Mouse (Mus musculus) olfactory bulb, adult 2 months (tissue): ENCODE results near the gene Ech1. TPM values are rescaled to one million over a fixed set of nuclear protein-coding genes. Genes with fewer than 3 reads are reported as not detected.
A peak's percentile ranks its signal among the peaks of the same experiment; 100 is the strongest.

ENCODE experiments used
- H3K27ac ChIP-seq: fragments of 200-500 bp; 2 replicates; pipeline ENCODE4 v1.5.1; 2012; ENCODE audit warnings: low read depth, low read length; ENCODE audit not compliant: insufficient read depth
- H3K4me1 ChIP-seq: fragments of 200-500 bp; 2 replicates; pipeline ENCODE4 v1.6.1; 2012; ENCODE audit warnings: low read length; ENCODE audit not compliant: control insufficient read depth, insufficient read depth
- H3K4me3 ChIP-seq: fragments of 200-500 bp; 2 replicates; pipeline ENCODE4 v1.5.1; 2012; ENCODE audit warnings: mild to moderate bottlenecking, low read depth, low read length, moderate library complexity; ENCODE audit not compliant: insufficient read depth
- CTCF ChIP-seq: fragments of 200-500 bp; IDR thresholded peaks from 2 replicates; pipeline ENCODE4 v1.5.1; 2012; ENCODE audit warnings: low read depth, mild to moderate bottlenecking, low read length, moderate library complexity; ENCODE audit not compliant: insufficient read depth
- POLR2A ChIP-seq: fragments of 200-500 bp; IDR thresholded peaks from 2 replicates; pipeline ENCODE4 v1.6.1; 2012; ENCODE audit warnings: mild to moderate bottlenecking, low read depth, low read length, moderate library complexity; ENCODE audit not compliant: insufficient read depth
- WGBS: fragments of 180-500 bp; shearing (Covaris S2); methylation state at CpG from one replicate; pipeline ENCODE4 v1.1.7; 2018; 5-methylcytosine and 5-hydroxymethylcytosine counted together
- polyA plus RNA-seq: library from polyadenylated mRNA; stranded (reverse); fragments of >200 nt; gene quantifications from 2 replicates; pipeline ENCODE4 v1.2.4, GENCODE M21; 2012; ENCODE audit warnings: low replicate concordance; ENCODE audit not compliant: missing spikeins, insufficient read depth, insufficient read length

Ech1 gene
- polyA plus RNA-seq, 1 experiment = not detected

DNA sequence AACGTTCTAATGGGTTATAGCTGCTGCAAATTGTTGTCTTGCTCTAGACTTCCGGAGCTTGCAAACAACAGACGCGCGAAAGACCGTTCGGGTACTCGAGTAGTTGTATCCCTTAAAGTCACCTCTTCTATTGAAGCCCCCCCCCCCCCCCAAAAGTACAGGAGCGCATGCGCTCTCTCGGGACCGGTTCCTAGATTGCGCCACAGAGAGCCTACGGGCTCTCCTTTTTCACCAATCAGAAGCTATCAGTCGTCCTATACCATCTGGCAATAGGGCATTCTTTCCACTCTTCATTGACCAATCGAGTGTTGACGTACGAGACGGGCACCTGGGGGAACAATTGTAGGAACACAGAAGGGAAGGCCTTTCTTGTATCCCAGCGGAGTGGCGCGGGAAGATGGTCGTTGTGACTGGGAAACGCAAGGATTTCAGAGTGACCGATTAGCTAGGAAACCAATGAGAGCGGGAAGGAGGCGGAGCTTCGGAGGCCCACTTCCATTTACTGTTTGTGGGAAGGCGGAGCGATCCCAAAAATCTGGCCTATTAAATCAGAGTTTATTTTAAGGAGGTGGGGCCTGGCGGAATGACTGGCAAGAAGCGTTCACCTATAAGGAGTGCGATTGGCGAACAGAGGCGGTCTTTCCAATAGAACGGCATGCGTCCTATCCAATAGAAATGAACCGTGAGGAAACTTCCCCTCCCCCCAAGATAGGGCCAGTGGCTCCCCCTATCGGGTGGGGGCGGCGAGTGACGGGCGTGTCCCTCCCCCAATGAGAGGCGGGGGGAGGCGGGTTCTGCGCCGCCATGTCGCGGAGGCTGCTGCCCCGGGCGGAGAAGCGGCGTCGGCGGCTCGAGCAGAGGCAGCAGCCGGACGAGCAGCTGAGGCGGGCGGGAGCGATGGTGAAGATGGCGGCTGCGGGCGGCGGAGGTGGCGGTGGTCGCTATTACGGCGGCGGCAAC lies 14.6 kb upstream of the Ech1 start:
- H3K4me1 ChIP-seq = peaks cover 28% of the 10 kb centered on the region
- TF ChIP-seq CTCF = no peak
- peak; percentile 78 for TF ChIP-seq POLR2A
- H3K4me3 ChIP-seq = peak overlapping the region; percentile 93
- H3K27ac ChIP-seq = peak overlapping the region; percentile 97
- under 1% methylated on average over 70 of the region's 70 CpGs for WGBS

DNA sequence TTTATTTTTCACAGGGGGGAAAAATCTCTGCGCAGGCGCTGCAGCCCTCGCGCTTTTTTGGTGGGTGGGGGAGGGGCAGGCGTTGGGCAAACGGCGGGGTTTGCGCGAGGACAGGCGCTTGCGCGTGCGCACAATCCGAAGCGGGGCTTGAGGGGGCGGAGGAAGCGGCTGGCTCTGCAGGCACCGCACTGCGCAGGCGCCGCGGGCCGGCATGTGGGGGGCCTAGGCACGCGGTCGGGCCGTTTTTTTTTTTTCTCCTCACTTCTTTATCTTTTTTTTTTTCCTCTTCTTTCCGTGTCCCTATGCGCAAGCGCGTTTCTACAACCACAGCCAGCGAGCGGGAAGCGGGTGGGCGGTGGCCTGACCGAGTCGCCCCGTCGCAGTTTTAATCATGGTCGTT lies 13.8 kb upstream of the Ech1 start:
- under 1% methylated on average over 39 of the region's 40 CpGs for WGBS
- TF ChIP-seq POLR2A (no peak), CTCF (no peak)
- H3K27ac ChIP-seq = peak overlapping the region; percentile 97; the same call in 1 of the 2 replicates
- H3K4me3 ChIP-seq = peak overlapping the region; percentile 93
- peaks cover 36% of the 10 kb centered on the region for H3K4me1 ChIP-seq

- H3K27ac ChIP-seq = no peak overlapping the region
- WGBS = under 1% methylated on average over 7 of the region's 7 CpGs
- peaks cover 41% of the 10 kb centered on the region for H3K4me1 ChIP-seq
- TF ChIP-seq CTCF (no peak), POLR2A (no peak)
- H3K4me3 ChIP-seq = peak overlapping the region; percentile 93
Measured at GRCm38 (mm10) chr7:28811640-28812275, 13.3 kb upstream of the Ech1 start.

- H3K4me1 ChIP-seq = peaks cover 43% of the 10 kb centered on the region
- H3K27ac ChIP-seq = peak overlapping the region; percentile 23; the same call in 1 of the 2 replicates
- WGBS = 20% methylated on average over 4 of the region's 4 CpGs
- no peak for TF ChIP-seq POLR2A
- TF ChIP-seq CTCF = no peak
- peak overlapping the region; percentile 32 for H3K4me3 ChIP-seq
Measured at GRCm38 (mm10) chr7:28812436-28812835, 12.6 kb upstream of the Ech1 start.

GRCm38 (mm10) chr7:28812949-28813348 lies 12.1 kb upstream of the Ech1 start:
- TF ChIP-seq CTCF = no peak
- no peak for TF ChIP-seq POLR2A
- Histone ChIP-seq H3K4me3 (no peak overlapping the region; the same call in 1 of the 2 replicates), H3K4me1 (peaks cover 39% of the 10 kb centered on the region), H3K27ac (no peak overlapping the region; the same call in 1 of the 2 replicates)
- WGBS = 46% methylated on average over 5 of the region's 5 CpGs

- no peak overlapping the region for H3K27ac ChIP-seq
- TF ChIP-seq POLR2A (no peak), CTCF (no peak)
Measured at GRCm38 (mm10) chr7:28814306-28815034, 10.5 kb upstream of the Ech1 start.

GRCm38 (mm10) chr7:28815230-28815629 lies 9.8 kb upstream of the Ech1 start:
- Histone ChIP-seq H3K27ac (no peak overlapping the region), H3K4me1 (peaks cover 46% of the 10 kb centered on the region), H3K4me3 (no peak overlapping the region)
- whole genome bisulfite sequencing = 86% methylated on average over 9 of the region's 9 CpGs
- TF ChIP-seq POLR2A = no peak
- TF ChIP-seq CTCF = no peak

More at GRCm38 (mm10) chr7:28814306-28815034, 10.5 kb upstream of the Ech1 start:
- Histone ChIP-seq H3K4me3 (no peak overlapping the region), H3K4me1 (peaks cover 41% of the 10 kb centered on the region)
- 79% methylated on average over 5 of the region's 5 CpGs for WGBS

DNA sequence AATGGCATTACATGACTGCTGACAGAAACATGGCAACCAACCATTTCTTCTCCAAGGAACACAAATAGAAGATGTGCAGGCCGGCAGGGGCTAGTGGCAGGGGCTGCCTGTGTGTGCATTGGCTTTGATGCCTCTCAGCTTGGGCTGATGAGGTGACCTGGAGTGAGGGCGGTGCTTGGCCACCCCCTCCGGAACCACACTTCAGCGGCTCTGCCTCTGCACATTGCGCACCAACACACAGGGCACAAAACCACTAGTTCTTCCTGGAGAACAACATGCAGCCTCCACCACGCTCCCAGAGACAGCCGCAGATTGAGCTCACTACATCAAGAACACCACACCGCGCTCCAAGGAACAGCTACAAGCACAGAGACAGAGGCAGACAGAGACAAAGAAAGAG lies 8.8 kb upstream of the Ech1 start:
- TF ChIP-seq CTCF = no peak
- no peak for TF ChIP-seq POLR2A
- Histone ChIP-seq H3K4me3 (no peak overlapping the region), H3K27ac (no peak overlapping the region), H3K4me1 (peaks cover 56% of the 10 kb centered on the region)
- 46% methylated on average over 9 of the region's 9 CpGs for WGBS
